Mouse (Mus musculus) layer of hippocampus, adult 18-20 months (tissue): ENCODE measurements at regions not wholly inside any gene's neighbourhood (a gene's known extent, or its start where the extent isn't known, plus 50 kb on each side); places are given as distances from the start of the nearest gene placed in this dataset.

Experiments used
- DNase-seq, 2 experiments: peaks; one replicate each; pipeline ENCODE4 v3.0.0; 2022; ENCODE audit warnings: low spot score in 2 of 2

- no peak for DNase-seq
Measured at GRCm38 (mm10) chr8:26226612-26227528, 107.5 kb downstream of the Gm45692 start.

- no peak for DNase-seq
Measured at GRCm38 (mm10) chr8:26227529-26227895, 108.2 kb downstream of the Gm45692 start.

DNA sequence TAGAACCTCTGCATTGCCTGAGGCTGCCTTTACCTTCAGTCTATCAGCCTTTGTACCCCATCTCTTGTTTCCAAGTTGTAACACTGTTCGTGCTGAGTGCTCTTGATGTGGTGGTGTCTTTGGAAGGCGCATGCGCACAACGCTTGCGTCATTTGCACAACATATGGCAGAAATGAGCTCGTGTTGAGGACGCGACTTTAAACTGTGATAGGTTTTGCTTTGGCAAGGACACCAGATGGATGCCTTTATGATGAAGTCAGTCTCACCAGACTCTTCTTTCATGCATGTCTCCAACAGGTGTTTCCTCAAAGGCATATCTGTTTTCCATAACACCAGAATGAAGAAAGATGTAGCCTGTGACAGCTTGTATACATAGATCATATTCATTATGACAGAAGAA, 110.2 kb downstream of the Gm45692 start:
- no peak for DNase-seq

DNA sequence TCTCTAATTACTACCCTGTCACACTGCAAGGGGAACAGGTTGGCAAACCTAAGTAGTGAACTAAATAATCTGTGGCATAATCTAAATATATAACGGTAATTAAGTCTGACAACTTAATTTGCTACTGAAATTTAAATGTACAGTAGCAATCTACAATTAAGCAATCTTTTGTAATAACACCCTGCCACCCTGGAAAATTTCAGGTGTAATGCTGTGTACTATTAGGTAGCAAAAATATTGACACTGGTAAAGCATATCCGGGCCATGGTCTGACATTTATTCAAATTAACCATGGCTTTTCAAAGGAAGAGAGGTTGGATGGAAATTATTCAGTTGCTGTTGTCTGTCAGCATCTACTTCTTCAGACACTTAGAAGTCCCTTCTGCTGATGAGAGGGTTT, 119.7 kb downstream of the Gm45692 start:
- DNase-seq, result no peak

GRCm38 (mm10) chr8:26239604-26240003, 120.3 kb downstream of the Gm45692 start:
- no peak for DNase-seq

- DNase-seq, result no peak
Measured at GRCm38 (mm10) chr8:26243743-26244142, 124.4 kb downstream of the Gm45692 start.

DNA sequence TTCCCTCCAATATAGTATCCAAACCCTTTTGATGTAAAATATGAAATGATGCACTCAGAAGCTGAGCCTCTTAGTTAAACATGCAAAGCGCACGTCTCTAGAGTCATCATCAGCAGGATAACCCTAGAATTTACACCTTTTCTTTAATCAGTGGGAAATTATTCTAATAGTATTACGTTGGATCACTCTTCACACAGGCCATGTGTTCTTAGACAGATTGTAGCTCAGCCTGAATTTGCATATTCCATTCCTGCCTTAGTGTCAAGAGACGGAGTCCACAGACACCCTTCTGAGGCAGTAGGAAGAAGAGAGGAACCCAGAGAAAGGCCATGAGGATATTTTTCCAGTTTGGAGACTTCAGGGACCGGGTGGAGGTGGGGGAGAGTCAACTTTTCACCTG, 125.0 kb downstream of the Gm45692 start:
- no peak for DNase-seq

DNA sequence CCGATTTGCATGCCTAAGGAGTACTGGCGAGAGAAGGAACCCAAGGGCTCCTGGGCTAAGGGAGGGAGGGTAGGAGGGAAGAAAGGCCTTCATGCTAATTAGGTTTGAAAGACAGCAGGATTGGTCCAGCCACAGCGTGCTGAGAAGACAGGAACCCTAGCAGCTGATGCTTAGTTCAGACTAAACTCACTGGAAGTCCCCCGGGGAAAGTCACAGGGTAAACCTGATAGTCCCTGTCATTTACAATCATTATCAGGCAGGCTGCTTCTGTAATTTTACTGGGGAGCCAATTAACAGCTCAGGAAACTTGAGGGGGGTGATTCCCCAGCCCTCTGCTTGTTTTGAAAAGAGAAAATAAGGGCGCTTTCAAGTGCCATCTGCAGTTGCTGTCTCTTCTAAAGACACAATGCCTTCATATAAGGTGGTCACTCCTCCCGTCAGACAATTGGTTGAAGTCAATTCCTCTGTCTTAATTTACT, 135.9 kb downstream of the Gm45692 start:
- no peak for DNase-seq

DNA sequence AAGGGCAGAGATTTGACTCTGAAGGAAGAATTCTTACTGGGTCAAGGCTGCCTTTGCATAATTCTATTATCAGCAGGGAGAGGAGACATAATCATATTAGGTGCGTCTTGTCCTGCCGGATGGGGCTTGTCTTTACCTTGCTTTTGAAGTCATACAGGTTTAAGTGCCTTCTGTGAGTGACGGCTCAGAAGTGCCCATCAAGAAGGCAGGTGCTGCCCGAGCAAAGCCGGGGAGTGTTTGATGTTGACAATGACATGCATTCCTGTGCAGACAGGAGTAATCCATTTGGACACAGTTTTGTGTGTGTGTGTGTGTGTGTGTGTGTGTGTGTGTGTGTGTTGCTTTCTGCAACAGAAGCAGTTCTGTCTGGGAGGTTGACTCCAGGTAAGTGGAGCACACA, 141.0 kb downstream of the Gm45692 start:
- DNase-seq, result no peak

- DNase-seq, result no peak
Measured at GRCm38 (mm10) chr8:26262536-26262935, 143.2 kb downstream of the Gm45692 start.

DNA sequence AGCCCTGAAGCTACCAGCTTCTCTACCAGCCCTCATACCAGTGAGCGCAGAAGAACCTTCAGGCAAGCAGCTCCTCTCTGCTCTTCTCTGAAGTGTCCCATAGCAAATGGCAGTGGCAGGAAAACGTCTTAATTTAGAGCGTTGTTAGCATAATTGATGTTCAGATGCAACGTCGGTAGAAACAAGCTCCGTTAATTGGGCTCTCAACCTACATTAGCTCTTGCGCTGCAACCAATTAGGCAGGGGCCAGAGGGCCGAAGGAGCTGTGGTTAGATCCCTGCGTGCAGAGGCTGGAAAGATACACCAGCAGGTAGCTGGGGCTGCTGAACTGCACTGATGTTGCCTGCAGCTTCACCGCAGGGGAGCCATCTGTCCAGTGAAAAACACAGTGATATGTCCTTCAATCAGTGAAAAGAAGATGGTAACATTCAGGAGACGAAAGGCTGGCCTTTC, 145.6 kb downstream of the Gm45692 start:
- no peak for DNase-seq

GRCm38 (mm10) chr8:26265366-26265765, 146.0 kb downstream of the Gm45692 start:
- no peak for DNase-seq

- no peak for DNase-seq
Measured at GRCm38 (mm10) chr8:26266384-26266783, 147.1 kb downstream of the Gm45692 start.

DNA sequence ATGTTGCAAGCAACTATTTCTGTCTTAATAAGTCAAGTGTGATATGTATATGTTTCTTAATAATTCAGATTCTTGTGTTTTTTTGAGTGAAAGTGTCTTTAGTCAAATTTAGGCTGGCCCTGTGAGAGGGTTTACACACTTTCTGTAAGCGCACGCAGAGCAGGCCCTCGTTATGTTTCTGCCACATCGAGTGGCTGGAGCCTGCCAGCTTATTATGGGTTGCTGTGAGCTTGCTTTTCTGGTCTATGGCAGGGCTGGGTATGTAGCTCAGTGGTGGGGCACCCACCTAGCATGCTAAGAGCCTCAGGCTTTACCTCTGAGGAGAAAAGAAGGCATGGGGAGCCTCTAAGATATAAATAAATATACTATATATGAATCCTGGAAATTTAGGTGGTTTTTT, 148.2 kb downstream of the Gm45692 start:
- DNase-seq, result no peak

DNA sequence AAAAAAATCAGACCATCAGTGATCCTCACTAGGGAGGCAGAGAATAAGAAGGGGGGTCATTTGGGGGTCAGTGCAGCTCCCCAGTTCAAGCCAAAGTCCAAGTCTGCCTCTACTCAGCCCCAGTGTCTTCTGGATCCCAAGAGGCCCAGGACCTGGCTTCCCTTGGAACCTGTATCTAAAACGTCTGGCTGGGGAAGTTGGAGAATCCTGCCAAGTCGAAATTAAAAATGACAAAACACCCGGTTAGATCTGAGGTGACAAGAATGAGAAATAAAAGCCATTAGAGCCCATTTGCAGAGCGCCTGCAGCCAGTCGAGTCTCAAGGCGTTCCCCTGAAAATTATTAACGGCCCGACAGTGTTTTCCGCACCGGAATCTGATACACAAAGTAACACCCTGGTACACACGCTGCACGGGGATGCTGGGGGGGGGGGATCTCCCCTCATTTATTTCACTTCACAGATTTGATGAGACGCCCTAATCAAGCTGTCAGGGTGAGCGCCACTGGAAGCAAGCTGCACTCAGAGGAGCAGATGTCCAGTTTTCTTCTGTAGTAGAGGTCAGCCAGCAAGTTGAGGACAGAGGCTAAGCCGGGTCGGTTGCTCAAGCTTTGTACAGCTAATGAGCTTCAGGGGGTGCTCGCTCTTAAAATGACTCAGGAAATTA, 149.5 kb downstream of the Gm45692 start:
- no peak for DNase-seq

DNA sequence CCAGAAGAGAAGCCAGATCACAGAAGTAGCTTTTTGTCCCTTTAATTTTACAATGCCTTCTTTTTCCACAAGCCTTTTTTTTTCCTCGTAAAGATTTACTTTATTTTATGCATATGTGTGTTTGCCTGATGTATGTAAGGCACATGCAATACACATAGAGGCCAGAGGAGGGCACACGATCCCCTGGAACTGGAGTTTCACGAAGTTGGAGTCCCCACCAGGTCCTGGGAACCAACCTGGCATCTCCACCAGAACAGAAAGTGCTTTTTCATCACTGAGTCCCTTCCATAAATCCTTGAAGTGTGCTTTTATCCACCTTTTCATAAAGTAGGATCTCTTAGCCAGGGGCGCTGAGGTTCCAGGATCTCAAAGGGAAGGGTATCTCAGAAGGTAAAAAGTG, 152.8 kb downstream of the Gm45692 start:
- no peak for DNase-seq

GRCm38 (mm10) chr8:26272675-26273414, 153.5 kb downstream of the Gm45692 start:
- no peak for DNase-seq

DNA sequence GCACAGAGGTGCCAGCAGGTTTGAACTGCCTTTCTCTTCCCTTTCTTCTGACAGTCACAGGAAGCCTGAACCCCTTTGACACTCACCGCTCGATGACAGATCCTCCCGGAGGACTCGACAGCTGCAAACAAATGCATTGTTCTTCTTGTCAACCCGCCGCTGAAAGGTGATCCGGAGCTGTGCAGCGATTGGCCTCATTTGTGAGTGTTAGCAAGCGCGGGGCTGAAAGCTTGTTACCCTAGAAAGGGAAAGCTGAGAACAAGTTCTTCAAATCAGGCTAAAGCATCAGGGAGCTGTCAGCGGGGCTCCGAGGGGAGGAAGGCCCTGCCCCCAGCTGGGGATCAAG, 154.1 kb downstream of the Gm45692 start:
- no peak for DNase-seq

DNA sequence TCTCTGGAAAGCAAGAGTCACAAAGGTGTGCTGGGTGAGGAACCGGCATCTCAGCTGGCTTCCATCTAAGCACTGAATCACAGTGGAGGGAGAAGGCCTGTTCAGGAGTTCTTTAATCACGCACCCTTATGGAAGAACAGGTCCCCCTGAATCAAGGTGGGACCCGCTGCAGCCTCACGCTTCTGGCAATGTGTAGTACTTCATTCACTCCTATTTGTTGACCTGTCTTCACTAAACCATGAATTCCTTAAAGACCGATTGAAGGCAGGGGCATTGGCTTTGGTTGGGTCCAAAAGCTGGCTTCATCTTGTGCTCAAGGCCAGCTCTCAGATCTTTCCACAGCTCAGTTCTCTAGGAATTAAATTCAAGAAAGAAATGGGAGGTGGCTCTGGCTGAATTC, 154.5 kb downstream of the Gm45692 start:
- no peak for DNase-seq

DNA sequence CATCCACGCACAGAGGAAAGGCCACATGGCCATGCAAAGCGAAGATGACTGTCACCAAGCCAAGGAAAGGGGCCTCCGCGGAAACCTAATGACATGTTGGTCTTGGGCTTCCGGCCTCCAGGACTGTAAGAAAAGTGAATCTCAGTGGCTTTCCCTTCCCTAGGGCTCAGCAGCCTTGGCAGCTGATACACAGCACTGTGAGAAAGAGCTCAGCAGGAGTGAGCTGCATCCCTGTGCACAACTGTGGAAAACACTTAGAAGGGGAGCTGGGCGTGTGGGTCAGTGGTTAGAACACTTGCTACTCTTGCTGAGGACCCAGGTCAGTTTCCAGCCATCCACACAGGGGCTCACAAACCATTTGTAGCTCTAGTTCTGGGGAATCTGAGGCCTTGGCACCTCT, 155.1 kb downstream of the Gm45692 start:
- no peak for DNase-seq

DNA sequence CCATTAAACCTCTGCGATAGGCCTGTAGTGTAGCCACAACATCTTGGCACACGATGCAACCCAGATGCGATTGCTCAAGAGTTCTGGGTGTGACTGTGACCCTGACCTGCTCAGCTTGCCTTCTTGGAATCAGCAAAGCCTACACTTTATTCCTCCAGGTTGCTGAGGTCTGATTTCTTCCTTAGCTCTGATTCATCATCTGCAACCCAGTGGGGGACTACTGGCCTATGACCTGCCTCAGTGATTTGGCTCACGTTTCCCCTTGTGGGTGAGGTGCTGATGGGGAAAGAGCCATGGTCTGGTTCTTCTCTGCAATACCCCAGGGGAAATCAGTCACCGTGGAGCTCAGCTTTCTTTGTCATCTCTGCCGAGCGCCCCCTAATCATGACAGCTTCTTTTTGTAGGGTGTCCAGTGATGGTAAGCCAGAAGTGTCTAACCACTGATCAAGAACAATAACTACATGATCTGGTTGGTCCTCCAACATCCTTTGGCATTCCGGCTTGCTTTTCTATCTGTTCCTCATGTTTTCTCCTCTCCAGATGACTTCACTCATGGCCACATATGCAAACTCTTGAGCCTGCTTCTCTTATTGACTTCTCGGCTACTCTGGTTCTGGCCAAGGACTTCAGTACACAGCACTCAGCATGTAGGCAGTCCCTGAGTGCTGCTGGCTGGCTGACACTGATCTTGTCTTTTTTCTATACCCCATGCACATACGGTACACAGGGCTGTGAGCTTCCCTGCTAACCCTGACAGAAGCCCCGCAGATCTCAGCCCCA, 163.0 kb downstream of the Gm45692 start:
- no peak for DNase-seq
